ENCODE assay signal across 24 mouse cellular contexts in the genomic region with DNA sequence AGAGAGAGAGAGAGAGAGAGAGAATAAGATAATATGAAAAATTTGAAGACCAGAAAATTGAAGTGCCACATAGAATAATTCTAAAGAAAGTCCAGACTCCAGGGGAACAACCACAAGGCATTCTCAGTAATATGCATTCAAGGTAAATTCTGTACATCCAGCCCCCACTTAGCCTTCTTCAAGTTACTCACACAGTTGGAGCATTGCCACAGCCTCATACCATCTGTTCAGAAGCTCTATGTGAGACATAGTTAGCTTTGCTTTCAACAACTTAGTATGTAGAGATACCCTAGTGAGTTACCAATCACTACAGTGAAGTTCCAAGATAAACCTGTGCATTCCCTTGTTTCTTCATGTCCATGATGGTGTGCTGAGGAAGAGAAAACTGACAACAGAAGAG.
DNase-seq lines count a peak whose midpoint lies in the region; ATAC-seq lines count a peak whose summit lies in the region.
"Had no signal": no experiment of that assay in that cellular context is flagged by ENCODE, and none has a peak within 500 bp of the region (broad histone marks: within the 10 kb centered on the region; RNA-seq: fewer than 3 reads in every experiment).

No protein-coding gene starts in this region.

- H3K36me3 ChIP-seq in hindbrain, embryonic 14.5 days (replicated peaks; ENCODE audit: control insufficient read depth, insufficient read depth): no peaks in the 10 kb centered on the region
- H3K36me3 ChIP-seq: midbrain, embryonic 12.5 days; neural tube, embryonic 12.5 days had no signal

- no peak overlapping the region for H3K4me3 ChIP-seq in hindbrain, embryonic 14.5 days (replicated peaks; ENCODE audit: low read length)
- H3K4me3 ChIP-seq: heart, adult 2 months; layer of hippocampus, adult 2 months; midbrain, embryonic 12.5 days; neural tube, embryonic 12.5 days had no signal

- H3K27ac ChIP-seq in hindbrain, embryonic 14.5 days: no peak overlapping the region
- H3K27ac ChIP-seq: heart, adult 2 months; kidney, postnatal 0 days; layer of hippocampus, adult 2 months; midbrain, embryonic 12.5 days; neural tube, embryonic 12.5 days had no signal

- intact Hi-C loops in left cerebral cortex, postnatal 36 days (cut with DNase I): no loop called here

- no peak for ATAC-seq in hindbrain, embryonic 14.5 days (ENCODE audit: low FRiP score)
- ATAC-seq: hindbrain, embryonic 16.5 days; intestine, postnatal 0 days; liver, postnatal 0 days had no signal

- DNase-seq in layer of hippocampus, adult 9-11 months: peak; percentile 4
- DNase-seq in layer of hippocampus, postnatal 14 days (ENCODE audit: low spot score in 2 of 2): no peak
- peak; percentile 7 to 14 for DNase-seq in frontal cortex, postnatal 14 days (ENCODE audit: low spot score in 2 of 2)
- DNase-seq in left cerebral cortex, postnatal 36 days (ENCODE audit: low spot score in 2 of 2): peak; percentile 30 to 51
- no peak for DNase-seq in hindbrain, embryonic 14.5 days (ENCODE audit: low spot score)
- no peak for DNase-seq in cerebellum, adult 9-10 months
- no peak for DNase-seq in kidney, postnatal 14 days
- DNase-seq: adrenal gland, postnatal 14 days; cerebellum, adult 11-12 months; cerebellum, postnatal 36 days; gastrocnemius, postnatal 10 days; heart, adult 2 months; heart, postnatal 4 days; liver; liver, postnatal 0 days; lung, postnatal 10 days; thymus, postnatal 36 days had no signal

- no peaks in the 10 kb centered on the region for H3K27me3 ChIP-seq in hindbrain, embryonic 14.5 days (ENCODE audit: control insufficient read depth, insufficient read depth, low read length)
- H3K27me3 ChIP-seq: CH12.LX; midbrain, embryonic 12.5 days; neural tube, embryonic 12.5 days had no signal

- no peaks in the 10 kb centered on the region for H3K9me3 ChIP-seq in hindbrain, embryonic 14.5 days (ENCODE audit: control insufficient read depth, low read length)
- H3K9me3 ChIP-seq: midbrain, embryonic 12.5 days; neural tube, embryonic 12.5 days had no signal

- no peak overlapping the region for H3K4me2 ChIP-seq in hindbrain, embryonic 14.5 days (replicated peaks)
- H3K4me2 ChIP-seq: midbrain, embryonic 12.5 days; neural tube, embryonic 12.5 days had no signal

- H3K4me1 ChIP-seq in hindbrain, embryonic 14.5 days (replicated peaks; ENCODE audit: control insufficient read depth, insufficient read depth, low read length): no peaks in the 10 kb centered on the region
- H3K4me1 ChIP-seq: midbrain, embryonic 12.5 days; neural tube, embryonic 12.5 days had no signal

- H3K9ac ChIP-seq in hindbrain, embryonic 14.5 days: no peak overlapping the region
- H3K9ac ChIP-seq: liver, postnatal 0 days; midbrain, embryonic 12.5 days; neural tube, embryonic 12.5 days had no signal

Comparison
In these comparisons a context has a peak if more than half of its experiments do, and no peak if none do; other contexts are left out.
1. DNase-seq: peak in layer of hippocampus, adult 9-11 months (single experiment), frontal cortex, postnatal 14 days (2 of 2) and left cerebral cortex, postnatal 36 days (2 of 2); none in layer of hippocampus, postnatal 14 days (0 of 2), hindbrain, embryonic 14.5 days (single experiment), cerebellum, adult 9-10 months (single experiment) and kidney, postnatal 14 days (single experiment).